Mouse (Mus musculus) spleen, adult 2 months (tissue): Measurements from ENCODE around the gene Olfr911-ps1.

Experiments
- CTCF ChIP-seq: fragments of 200-500 bp; IDR thresholded peaks from 2 replicates; pipeline ENCODE4 v1.5.1; 2011; ENCODE audit warnings: mild to moderate bottlenecking, inconsistent platforms; ENCODE audit not compliant: insufficient read depth, insufficient read length, insufficient replicate concordance; ENCODE audit errors: extremely low read depth
- POLR2A ChIP-seq: fragments of 200-500 bp; IDR thresholded peaks from 2 replicates; pipeline ENCODE4 v1.6.1; 2011; ENCODE audit warnings: low read depth, low read length, inconsistent platforms

GRCm38 (mm10) chr9:38512353-38512752 is 9.0 kb upstream of the Olfr911-ps1 start:
- TF ChIP-seq POLR2A (no peak), CTCF (no peak)
